Mouse (Mus musculus) heart, adult 2 months (tissue): ENCODE data around the gene Eif5b.
A peak's percentile ranks its signal among the peaks of the same experiment; 100 is the strongest.

Source experiments
- CTCF ChIP-seq: fragments of 200-600 bp; IDR thresholded peaks from 2 replicates; pipeline ENCODE4 v1.8.1; 2022; ENCODE audit warnings: antibody characterized with exemption, mild to moderate bottlenecking, moderate library complexity
- EP300 ChIP-seq: fragments of 200-500 bp; IDR thresholded peaks from 2 replicates; pipeline ENCODE4 v1.6.1; 2011; ENCODE audit warnings: low read depth, low read length, control low read depth; ENCODE audit not compliant: insufficient read depth
- POLR2A ChIP-seq: fragments of 200-500 bp; IDR thresholded peaks from 2 replicates; pipeline ENCODE4 v1.6.1; 2011; ENCODE audit warnings: mild to moderate bottlenecking, low read depth, low read length, control low read depth; ENCODE audit not compliant: insufficient read depth

GRCm38 (mm10) chr1:37997867-37998266 is at the start of gene Eif5b, which contains the start of gene Txndc9:
- TF ChIP-seq CTCF (peak; percentile 85), EP300 (no peak), POLR2A (peak; percentile 64; the same call in 1 of the 2 replicates)
